Mouse (Mus musculus) adipocyte (in vitro differentiated cells): ENCODE data around the gene Gabrg3.
"Not testable (repeated sequence)": the region's sequence is repeated elsewhere in the genome, so short reads cannot be mapped to it uniquely, and the experiment has no call there.

Experiments
- DNase-seq: peaks from one replicate; pipeline ENCODE4 v3.0.0-alpha.2; 2016; ENCODE audit warnings: low spot score

The Gabrg3 gene

GRCm38 (mm10) chr7:57312018-57312417, 75.0 kb downstream of the Gabrg3 start:
- no peak for DNase-seq

- no peak for DNase-seq
Observed at GRCm38 (mm10) chr7:57307337-57307736, 79.7 kb downstream of the Gabrg3 start.

GRCm38 (mm10) chr7:57296639-57297038, 90.3 kb downstream of the Gabrg3 start:
- no peak for DNase-seq

GRCm38 (mm10) chr7:57294127-57294526, 92.9 kb downstream of the Gabrg3 start:
- DNase-seq: no peak

- DNase-seq: no peak
Observed at GRCm38 (mm10) chr7:57293564-57293963, 93.4 kb downstream of the Gabrg3 start.

GRCm38 (mm10) chr7:57283186-57283585, 103.8 kb downstream of the Gabrg3 start:
- no peak for DNase-seq

- DNase-seq: no peak
Observed at GRCm38 (mm10) chr7:57278841-57279240, 108.1 kb downstream of the Gabrg3 start.

- no peak for DNase-seq
Observed at GRCm38 (mm10) chr7:57260201-57260600, 126.8 kb downstream of the Gabrg3 start.

- no peak for DNase-seq
Observed at GRCm38 (mm10) chr7:57258893-57259574, 128.0 kb downstream of the Gabrg3 start.

- DNase-seq: no peak
Observed at GRCm38 (mm10) chr7:57243981-57244380, 143.0 kb downstream of the Gabrg3 start.

- no peak for DNase-seq
Observed at GRCm38 (mm10) chr7:57214119-57214518, 172.9 kb downstream of the Gabrg3 start.

- DNase-seq: no peak
Observed at GRCm38 (mm10) chr7:57186015-57186414, 201.0 kb downstream of the Gabrg3 start.

- not testable (repeated sequence) for DNase-seq
Observed at GRCm38 (mm10) chr7:57175891-57176545, 211.0 kb downstream of the Gabrg3 start.

GRCm38 (mm10) chr7:57166931-57167330, 220.1 kb downstream of the Gabrg3 start:
- DNase-seq: peak; percentile 22

- DNase-seq: peak; percentile 12
Observed at GRCm38 (mm10) chr7:57158211-57158610, 228.8 kb downstream of the Gabrg3 start.

GRCm38 (mm10) chr7:57153743-57154142, 233.2 kb downstream of the Gabrg3 start:
- no peak for DNase-seq

- DNase-seq: no peak
Observed at GRCm38 (mm10) chr7:57150768-57151167, 236.2 kb downstream of the Gabrg3 start.

- no peak for DNase-seq
Observed at GRCm38 (mm10) chr7:57138072-57138704, 248.8 kb downstream of the Gabrg3 start.

GRCm38 (mm10) chr7:57133009-57133408, 254.0 kb downstream of the Gabrg3 start:
- no peak for DNase-seq

GRCm38 (mm10) chr7:57132471-57132870, 254.5 kb downstream of the Gabrg3 start:
- no peak for DNase-seq

- no peak for DNase-seq
Observed at GRCm38 (mm10) chr7:57100065-57100464, 286.9 kb downstream of the Gabrg3 start.

- DNase-seq: no peak
Observed at GRCm38 (mm10) chr7:57082071-57082470, 304.9 kb downstream of the Gabrg3 start.
